Mouse (Mus musculus) MEL (cell line): Measurements from ENCODE around the gene Pde3a. TPM values are rescaled to one million over a fixed set of nuclear protein-coding genes. Genes with fewer than 3 reads are reported as not detected.

Source experiments
- DNase-seq: peaks from one replicate; pipeline ENCODE4 v3.0.0; 2011; ENCODE audit warnings: low read depth, low spot score
- H3K27ac ChIP-seq: 2 replicates; pipeline ENCODE4 v1.5.1; 2012; ENCODE audit warnings: low read depth, mild to moderate bottlenecking, control low read depth, low read length, moderate library complexity; ENCODE audit not compliant: control insufficient read depth
- H3K27me3 ChIP-seq, 2 experiments: fragments of 150-350 bp in 1 of 2; sonication (generic) in 1 of 2; 2 replicates each; pipeline ENCODE4 v1.6.1; 2012; ENCODE audit warnings: low read length in 2 of 2, mild to moderate bottlenecking in 2 of 2, improper control_type of control experiment in 1 of 2, moderate library complexity in 1 of 2; ENCODE audit not compliant: insufficient read depth in 2 of 2, control insufficient read depth in 1 of 2
- H3K36me3 ChIP-seq, 2 experiments: 2 replicates each; pipeline ENCODE4 v1.6.1; 2012 to 2014; ENCODE audit warnings: low read length in 2 of 2, improper control_type of control experiment in 1 of 2, inconsistent platforms in 1 of 2, mild to moderate bottlenecking in 1 of 2; ENCODE audit not compliant: insufficient read depth in 2 of 2, control insufficient read depth in 1 of 2
- H3K4me1 ChIP-seq, 2 experiments: fragments of 150-350 bp in 1 of 2; sonication (generic) in 1 of 2; 2 replicates each; pipeline ENCODE4 v1.6.1; 2012; ENCODE audit warnings: low read length in 2 of 2, improper control_type of control experiment in 1 of 2, mild to moderate bottlenecking in 1 of 2; ENCODE audit not compliant: insufficient read depth in 2 of 2, control insufficient read depth in 1 of 2
- H3K4me3 ChIP-seq, 2 experiments: fragments of 150-350 bp in 1 of 2; sonication (generic) in 1 of 2; 2 replicates each; pipeline ENCODE4 v1.5.1; 2012; ENCODE audit warnings: low read depth in 2 of 2, low read length in 2 of 2, mild to moderate bottlenecking in 2 of 2, moderate library complexity in 2 of 2, control low read depth in 1 of 2, improper control_type of control experiment in 1 of 2; ENCODE audit not compliant: control insufficient read depth in 1 of 2, insufficient read depth in 1 of 2
- H3K79me2 ChIP-seq: 2 replicates; pipeline ENCODE4 v1.6.1; 2012; ENCODE audit warnings: mild to moderate bottlenecking, low read length, moderate library complexity; ENCODE audit not compliant: control insufficient read depth, poor library complexity, insufficient read depth
- H3K9ac ChIP-seq: 2 replicates; pipeline ENCODE4 v1.6.1; 2012; ENCODE audit warnings: low read depth, mild to moderate bottlenecking, control low read depth, low read length, moderate library complexity; ENCODE audit not compliant: control insufficient read depth, poor library complexity, severe bottlenecking
- H3K9me3 ChIP-seq: fragments of 150-350 bp; sonication (generic); replicated peaks from 2 replicates; pipeline ENCODE4 v1.6.1; 2012; ENCODE audit warnings: mild to moderate bottlenecking, low read length, improper control_type of control experiment, moderate library complexity; ENCODE audit not compliant: insufficient read depth
- BHLHE40 ChIP-seq: IDR thresholded peaks from 2 replicates; pipeline ENCODE4 v1.6.1; 2012; ENCODE audit warnings: low read depth, mild to moderate bottlenecking, inconsistent platforms, low read length, improper control_type of control experiment, borderline replicate concordance
- CHD1 ChIP-seq: IDR thresholded peaks from 2 replicates; pipeline ENCODE4 v1.6.1; 2012; ENCODE audit warnings: low read depth, mild to moderate bottlenecking, inconsistent platforms, low read length, improper control_type of control experiment
- CTCF ChIP-seq, 3 experiments: IDR thresholded peaks in 2 of 3; conservative IDR thresholded peaks in 1 of 3; 2 replicates each; pipeline ENCODE4 v1.5.1; 2011 to 2012; ENCODE audit warnings: low read length in 3 of 3, low read depth in 2 of 3, mild to moderate bottlenecking in 2 of 3, improper control_type of control experiment in 1 of 3, inconsistent platforms in 1 of 3, mixed read lengths in 1 of 3, moderate library complexity in 1 of 3; ENCODE audit not compliant: control insufficient read depth in 1 of 3, insufficient read depth in 1 of 3, poor library complexity in 1 of 3, severe bottlenecking in 1 of 3
- EP300 ChIP-seq, 2 experiments: IDR thresholded peaks; 2 replicates each; pipeline ENCODE4 v1.6.1; 2011; ENCODE audit warnings: improper control_type of control experiment in 2 of 2, low read length in 2 of 2, low read depth in 1 of 2, mild to moderate bottlenecking in 1 of 2
- ETS1 ChIP-seq: IDR thresholded peaks from 2 replicates; pipeline ENCODE4 v1.6.1; 2012; ENCODE audit warnings: low read depth, mild to moderate bottlenecking, inconsistent platforms, low read length, improper control_type of control experiment, moderate library complexity
- JUND ChIP-seq: IDR thresholded peaks from 2 replicates; pipeline ENCODE4 v1.6.1; 2011; ENCODE audit warnings: low read depth, mild to moderate bottlenecking, improper control_type of control experiment, low read length
- KAT2A ChIP-seq: conservative IDR thresholded peaks from 2 replicates; pipeline ENCODE4 v1.6.1; 2012; ENCODE audit warnings: low read depth, low read length, improper control_type of control experiment, inconsistent platforms
- MAZ ChIP-seq: IDR thresholded peaks from 2 replicates; pipeline ENCODE4 v1.6.1; 2012; ENCODE audit warnings: low read depth, mild to moderate bottlenecking, inconsistent platforms, low read length, improper control_type of control experiment
- MEF2A ChIP-seq: IDR thresholded peaks from 2 replicates; pipeline ENCODE4 v1.6.1; 2014; ENCODE audit warnings: low read depth, mild to moderate bottlenecking, inconsistent platforms, low read length, improper control_type of control experiment; ENCODE audit not compliant: poor library complexity, insufficient replicate concordance, severe bottlenecking; ENCODE audit errors: extremely low read depth
- NELFE ChIP-seq: IDR thresholded peaks from 2 replicates; pipeline ENCODE4 v1.6.1; 2011; ENCODE audit warnings: low read depth, low read length, improper control_type of control experiment
- NRF1 ChIP-seq: IDR thresholded peaks from 2 replicates; pipeline ENCODE4 v1.6.1; 2014; ENCODE audit warnings: low read depth, mild to moderate bottlenecking, inconsistent platforms, low read length, improper control_type of control experiment, moderate library complexity; ENCODE audit not compliant: poor library complexity, insufficient read depth, severe bottlenecking
- POLR2A ChIP-seq, 2 experiments: IDR thresholded peaks; 2 replicates each; pipeline ENCODE4 v1.6.1; 2011 to 2012; ENCODE audit warnings: low read length in 2 of 2, mild to moderate bottlenecking in 2 of 2, control low read depth in 1 of 2, improper control_type of control experiment in 1 of 2, low read depth in 1 of 2, moderate library complexity in 1 of 2; ENCODE audit not compliant: control insufficient read depth in 1 of 2, insufficient read depth in 1 of 2, poor library complexity in 1 of 2
- POLR2AphosphoS2 ChIP-seq: IDR thresholded peaks from 2 replicates; pipeline ENCODE4 v1.6.1; 2011; ENCODE audit warnings: low read length, improper control_type of control experiment
- RAD21 ChIP-seq: IDR thresholded peaks from 2 replicates; pipeline ENCODE4 v1.6.1; 2011; ENCODE audit warnings: mild to moderate bottlenecking, low read depth, low read length, improper control_type of control experiment
- RCOR1 ChIP-seq: IDR thresholded peaks from 2 replicates; pipeline ENCODE4 v1.6.1; 2012; ENCODE audit warnings: low read depth, mild to moderate bottlenecking, inconsistent platforms, low read length, improper control_type of control experiment
- SMC3 ChIP-seq: IDR thresholded peaks from 2 replicates; pipeline ENCODE4 v1.6.1; 2011; ENCODE audit warnings: low read depth, low read length, improper control_type of control experiment
- TCF12 ChIP-seq: IDR thresholded peaks from 2 replicates; pipeline ENCODE4 v1.6.1; 2014; ENCODE audit warnings: low read depth, mild to moderate bottlenecking, inconsistent platforms, low read length, improper control_type of control experiment, moderate library complexity
- USF2 ChIP-seq, 2 experiments: IDR thresholded peaks; 2 replicates each; pipeline ENCODE4 v1.6.1; 2011 to 2012; ENCODE audit warnings: improper control_type of control experiment in 2 of 2, low read length in 2 of 2, borderline replicate concordance in 1 of 2, inconsistent platforms in 1 of 2, low read depth in 1 of 2, mild to moderate bottlenecking in 1 of 2; ENCODE audit not compliant: insufficient read depth in 1 of 2
- ZC3H11A ChIP-seq: IDR thresholded peaks from 2 replicates; pipeline ENCODE4 v1.6.1; 2012; ENCODE audit warnings: low read depth, mild to moderate bottlenecking, inconsistent platforms, low read length, improper control_type of control experiment
- ZKSCAN1 ChIP-seq: IDR thresholded peaks from 2 replicates; pipeline ENCODE4 v1.6.1; 2012; ENCODE audit warnings: low read depth, mild to moderate bottlenecking, inconsistent platforms, low read length, improper control_type of control experiment, moderate library complexity
- ZMIZ1 ChIP-seq: IDR thresholded peaks from 2 replicates; pipeline ENCODE4 v1.6.1; 2012; ENCODE audit warnings: low read depth, mild to moderate bottlenecking, inconsistent platforms, low read length, improper control_type of control experiment, moderate library complexity
- polyA plus RNA-seq, 2 experiments: library from polyadenylated mRNA; stranded (reverse) in 1 of 2; unstranded in 1 of 2; fragments of >175 nt in 1 of 2; fragments of >200 nt in 1 of 2; gene quantifications; 2 replicates each; pipeline versions ENCODE4 v1.2.1 to v1.2.4; 2012; ENCODE audit warnings: low replicate concordance in 2 of 2, low read depth in 1 of 2; ENCODE audit not compliant: insufficient read length in 2 of 2, insufficient read depth in 1 of 2, missing spikeins in 1 of 2
- total RNA-seq: library from RNA; depleted of rRNA; stranded (reverse); fragments of 300-350 nt; gene quantifications from 2 replicates; pipeline ENCODE4 v1.2.3, GENCODE M21; 2012

The Pde3a gene
- total and polyA plus RNA-seq, 3 experiments, result not detected

DNA sequence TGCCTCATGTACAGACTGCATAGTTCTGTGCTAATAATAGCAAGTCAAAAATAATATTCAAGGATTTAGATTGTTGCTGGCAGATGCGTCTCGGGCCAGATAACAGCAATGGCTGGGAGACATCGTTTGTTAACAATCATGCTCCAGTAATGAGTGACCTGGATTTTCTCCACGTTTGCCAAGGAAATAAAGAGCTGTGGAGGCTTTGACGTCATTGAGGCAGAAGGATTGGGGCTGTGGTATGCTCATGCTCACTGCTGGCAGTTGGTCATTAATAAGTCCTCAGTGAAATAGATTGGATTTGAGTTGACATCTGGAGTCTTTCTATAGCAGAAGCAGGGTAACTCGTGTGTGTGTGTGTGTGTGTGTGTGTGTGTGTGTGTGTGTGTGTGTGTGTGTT, 103.2 kb downstream of the Pde3a start:
- no peaks in the 10 kb centered on the region for H3K27me3 ChIP-seq
- DNase-seq, result no peak
- TF ChIP-seq ZKSCAN1 (no peak), SMC3 (no peak)
- TF ChIP-seq, all 39 proteins: peak for 0
- no peaks in the 10 kb centered on the region for H3K4me1 ChIP-seq
- no peak overlapping the region for H3K27ac ChIP-seq
- no peak overlapping the region for H3K4me3 ChIP-seq
- no peaks in the 10 kb centered on the region for H3K36me3 ChIP-seq
- H3K9me3 ChIP-seq, result no peaks in the 10 kb centered on the region
- no peaks in the 10 kb centered on the region for H3K79me2 ChIP-seq
- H3K9ac ChIP-seq, result no peak overlapping the region

DNA sequence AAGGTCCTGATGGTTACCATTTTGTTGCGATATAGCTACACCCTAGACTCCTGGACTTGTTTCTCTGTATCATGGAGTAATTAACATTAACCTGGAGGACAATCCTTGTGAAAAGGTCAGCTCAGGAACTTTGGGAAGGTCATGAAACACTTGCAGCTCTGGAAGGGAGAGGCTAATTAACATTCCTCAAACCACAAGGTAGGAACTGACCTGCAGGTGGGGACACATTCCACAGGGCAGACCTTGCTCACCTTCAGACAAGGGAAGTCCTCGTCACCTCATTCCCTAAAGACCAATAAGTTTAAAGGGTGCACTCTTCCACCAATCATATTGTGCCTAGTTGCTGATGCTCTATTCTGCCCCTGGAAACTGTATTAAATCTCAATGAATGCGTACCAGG, 114.6 kb downstream of the Pde3a start:
- TF ChIP-seq CHD1 (no peak), ZMIZ1 (no peak), RAD21 (no peak), EP300 (IDR thresholded peaks at IDR 0.05; ENCODE audit: low read depth in 1 of 2, low read length in 2 of 2) (no peak), TCF12 (no peak), USF2 (IDR thresholded peaks at IDR 0.05; ENCODE audit: borderline replicate concordance in 1 of 2, insufficient read depth in 1 of 2, low read depth in 1 of 2, low read length in 2 of 2) (no peak), POLR2A (IDR thresholded peaks at IDR 0.05; ENCODE audit: control insufficient read depth in 1 of 2, insufficient read depth in 1 of 2, low read depth in 1 of 2, low read length in 2 of 2, poor library complexity in 1 of 2) (no peak), RCOR1 (no peak), ZC3H11A (no peak), POLR2AphosphoS2 (no peak), CTCF (IDR thresholded peaks at IDR 0.05 in 2 of 3, conservative IDR thresholded peaks at IDR 0.05 in 1 of 3; ENCODE audit: control insufficient read depth in 1 of 3, insufficient read depth in 1 of 3, low read depth in 2 of 3, low read length in 3 of 3, poor library complexity in 1 of 3, severe bottlenecking in 1 of 3) (no peak), NELFE (no peak), MAZ (no peak), KAT2A (no peak), BHLHE40 (no peak), MEF2A (no peak), ETS1 (no peak), JUND (no peak), SMC3 (no peak), NRF1 (no peak)
- H3K4me3 ChIP-seq, result no peak overlapping the region
- H3K79me2 ChIP-seq, result no peaks in the 10 kb centered on the region
- H3K36me3 ChIP-seq, result no peaks in the 10 kb centered on the region
- no peaks in the 10 kb centered on the region for H3K27me3 ChIP-seq
- DNase-seq, result no peak
- H3K27ac ChIP-seq, result no peak overlapping the region
- H3K4me1 ChIP-seq, result no peaks in the 10 kb centered on the region
- no peak overlapping the region for H3K9ac ChIP-seq
- H3K9me3 ChIP-seq, result no peaks in the 10 kb centered on the region
